ENCODE assay signal across 10 mouse cellular contexts in the genomic region with DNA sequence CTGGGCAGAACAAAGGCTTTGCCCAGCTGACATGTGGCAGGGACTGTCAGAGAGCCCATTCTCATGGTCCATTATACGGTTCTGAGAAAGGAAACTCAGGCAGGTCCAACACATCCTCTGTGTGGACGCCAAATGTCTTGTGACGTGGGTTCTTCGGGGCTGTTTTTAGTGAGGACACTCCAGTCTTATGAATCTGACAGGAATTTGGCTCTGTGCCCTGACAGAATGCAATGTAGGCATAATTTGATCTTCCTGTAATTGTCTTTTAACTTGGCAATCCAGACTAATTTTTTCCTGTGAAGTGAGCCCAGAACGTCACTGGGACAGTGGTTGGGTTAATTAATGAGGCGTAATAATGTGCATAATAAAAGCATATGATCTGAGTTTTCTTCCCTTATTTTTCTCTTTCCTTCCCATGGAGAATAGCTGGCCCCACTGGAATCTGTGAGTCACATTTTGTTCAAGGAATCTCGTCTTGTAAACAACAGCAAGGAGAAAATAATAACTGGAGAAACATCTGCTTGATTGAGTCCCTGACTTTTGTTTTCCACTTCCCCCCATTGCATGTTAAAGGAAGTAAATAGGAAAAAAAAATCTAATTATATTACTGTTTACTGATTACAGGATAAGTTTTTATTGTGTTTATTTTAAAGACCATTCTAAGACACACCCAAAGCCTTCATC.
DNase-seq lines count a peak whose midpoint lies in the region; ATAC-seq and TF ChIP-seq lines count a peak whose summit lies in the region.
"Had no signal": no experiment of that assay in that cellular context is flagged by ENCODE, and none has a peak within 500 bp of the region (broad histone marks: within the 10 kb centered on the region; RNA-seq: fewer than 3 reads in every experiment).

No protein-coding gene starts in this region.

- no peaks in the 10 kb centered on the region for H3K36me3 ChIP-seq in liver, adult 2 months (ENCODE audit: control insufficient read depth, insufficient read depth, low read length)
- H3K36me3 ChIP-seq in liver, embryonic 11.5 days (ENCODE audit: control insufficient read depth, insufficient read depth, low read length): no peaks in the 10 kb centered on the region
- H3K36me3 ChIP-seq in lung, postnatal 0 days (ENCODE audit: insufficient read depth, low read length): no peaks in the 10 kb centered on the region
- H3K36me3 ChIP-seq in hindbrain, embryonic 12.5 days: no peaks in the 10 kb centered on the region
- H3K36me3 ChIP-seq: hindbrain, embryonic 15.5 days had no signal

- no peak overlapping the region for H3K4me2 ChIP-seq in liver, embryonic 11.5 days
- H3K4me2 ChIP-seq in lung, postnatal 0 days (replicated peaks; ENCODE audit: low read depth, low read length): no peak overlapping the region
- H3K4me2 ChIP-seq in hindbrain, embryonic 12.5 days (replicated peaks): no peak overlapping the region
- H3K4me2 ChIP-seq: hindbrain, embryonic 15.5 days had no signal

- TF ChIP-seq CTCF in liver, adult 2 months (IDR thresholded peaks at IDR 0.05; ENCODE audit: low read depth, low read length): no peak
- TF ChIP-seq CTCF in lung, postnatal 0 days (IDR thresholded peaks at IDR 0.05): no peak

- no peaks in the 10 kb centered on the region for H3K9me3 ChIP-seq in liver, embryonic 11.5 days (ENCODE audit: control insufficient read depth, low read length)
- H3K9me3 ChIP-seq in lung, postnatal 0 days (ENCODE audit: low read length): no peaks in the 10 kb centered on the region
- no peaks in the 10 kb centered on the region for H3K9me3 ChIP-seq in hindbrain, embryonic 12.5 days (replicated peaks)
- H3K9me3 ChIP-seq: hindbrain, embryonic 15.5 days had no signal

- H3K4me3 ChIP-seq in liver, adult 2 months (ENCODE audit: insufficient read depth, low read depth, low read length): no peak overlapping the region
- H3K4me3 ChIP-seq in liver, embryonic 11.5 days (ENCODE audit: low read depth, low read length): no peak overlapping the region
- H3K4me3 ChIP-seq in lung, postnatal 0 days (ENCODE audit: low read depth, low read length): no peak overlapping the region
- H3K4me3 ChIP-seq in hindbrain, embryonic 12.5 days: no peak overlapping the region
- H3K4me3 ChIP-seq: hindbrain, embryonic 15.5 days had no signal

- intact Hi-C loops in heart, postnatal 14 days (cut with DNase I): loop anchor here (5.0 kb wide), 2 partner anchors 152 to 447 kb away; no protein-coding TSS in a partner anchor

- 65% methylated on average over 7 of the region's 7 CpGs for WGBS in liver, adult 2 months
- 70% methylated on average over 7 of the region's 7 CpGs for WGBS in liver, embryonic 11.5 days
- WGBS in lung, postnatal 0 days: 33% methylated on average over 7 of the region's 7 CpGs
- 55% methylated on average over 7 of the region's 7 CpGs for WGBS in hindbrain, embryonic 12.5 days

- H3K4me1 ChIP-seq in liver, adult 2 months (ENCODE audit: control insufficient read depth, insufficient read depth, low read length): peaks cover 2% of the 10 kb centered on the region; the same call in 1 of the 2 replicates
- H3K4me1 ChIP-seq in liver, embryonic 11.5 days (replicated peaks; ENCODE audit: control insufficient read depth, insufficient read depth, low read length): no peaks in the 10 kb centered on the region
- H3K4me1 ChIP-seq in lung, postnatal 0 days (ENCODE audit: insufficient read depth, low read depth, low read length): no peaks in the 10 kb centered on the region
- H3K4me1 ChIP-seq in hindbrain, embryonic 12.5 days: no peaks in the 10 kb centered on the region
- H3K4me1 ChIP-seq: hindbrain, embryonic 15.5 days had no signal

- ATAC-seq in liver, embryonic 11.5 days (replicated peaks; ENCODE audit: low FRiP score): no peak
- peak; percentile 97 for ATAC-seq in lung, postnatal 0 days
- ATAC-seq in hindbrain, embryonic 12.5 days (ENCODE audit: low FRiP score): no peak

- no peaks in the 10 kb centered on the region for H3K79me2 ChIP-seq in liver, adult 2 months (ENCODE audit: control insufficient read depth, insufficient read depth, low read length)

- H3K9ac ChIP-seq in liver, adult 2 months (ENCODE audit: low read depth, low read length): no peak overlapping the region
- no peak overlapping the region for H3K9ac ChIP-seq in liver, embryonic 11.5 days (ENCODE audit: low read depth, low read length)
- no peak overlapping the region for H3K9ac ChIP-seq in lung, postnatal 0 days (replicated peaks; ENCODE audit: low read depth)
- H3K9ac ChIP-seq in hindbrain, embryonic 12.5 days: no peak overlapping the region
- H3K9ac ChIP-seq: hindbrain, embryonic 15.5 days had no signal

- H3K27me3 ChIP-seq in liver, adult 2 months (ENCODE audit: control insufficient read depth, insufficient read depth, low read length): no peaks in the 10 kb centered on the region
- H3K27me3 ChIP-seq in liver, embryonic 11.5 days (replicated peaks; ENCODE audit: control insufficient read depth, insufficient read depth, low read length): no peaks in the 10 kb centered on the region
- no peaks in the 10 kb centered on the region for H3K27me3 ChIP-seq in lung, postnatal 0 days (replicated peaks; ENCODE audit: insufficient read depth, low read length)
- H3K27me3 ChIP-seq in hindbrain, embryonic 12.5 days: no peaks in the 10 kb centered on the region; the same call in 1 of the 2 replicates
- H3K27me3 ChIP-seq: hindbrain, embryonic 15.5 days had no signal

- peak; percentile 40 for DNase-seq in liver, adult 2 months (ENCODE audit: extremely low read depth, low read depth, low spot score)
- DNase-seq in liver, embryonic 11.5 days (ENCODE audit: low spot score): no peak
- peak; percentile 48 to 77 for DNase-seq in adrenal gland, postnatal 36 days
- DNase-seq in heart, postnatal 14 days: peak; percentile 64 to 68
- DNase-seq in lung, postnatal 0 days (ENCODE audit: low spot score): peak; percentile 90
- DNase-seq in neural tube, embryonic 10.5 days (ENCODE audit: extremely low spot score, low spot score): no peak
- no peak for DNase-seq in frontal cortex, postnatal 14 days (ENCODE audit: low spot score in 2 of 2)
- DNase-seq: embryo, embryonic 11 days had no signal

- H3K27ac ChIP-seq in liver, adult 2 months (replicated peaks; ENCODE audit: insufficient read depth, low read depth, low read length): peak overlapping the region; percentile 80
- H3K27ac ChIP-seq in liver, embryonic 11.5 days (ENCODE audit: low read depth, low read length): no peak overlapping the region
- peak overlapping the region; percentile 2 for H3K27ac ChIP-seq in lung, postnatal 0 days (ENCODE audit: low read length)
- no peak overlapping the region for H3K27ac ChIP-seq in hindbrain, embryonic 12.5 days
- H3K27ac ChIP-seq: hindbrain, embryonic 15.5 days had no signal

- no peak for TF ChIP-seq POLR2A in liver, adult 2 months (IDR thresholded peaks at IDR 0.05; ENCODE audit: extremely low read depth, insufficient read depth, low read length)

- TF ChIP-seq EP300 in lung, postnatal 0 days (IDR thresholded peaks at IDR 0.05): peak; percentile 98

Comparison
In these comparisons a context has a peak if more than half of its experiments do, and no peak if none do; other contexts are left out.
1. DNase-seq: peak in liver, adult 2 months (single experiment), adrenal gland, postnatal 36 days (2 of 2), heart, postnatal 14 days (2 of 2) and lung, postnatal 0 days (single experiment); none in liver, embryonic 11.5 days (single experiment), neural tube, embryonic 10.5 days (single experiment) and frontal cortex, postnatal 14 days (0 of 2).
2. H3K27ac ChIP-seq: peak in liver, adult 2 months (single experiment) and lung, postnatal 0 days (single experiment); none in liver, embryonic 11.5 days (single experiment) and hindbrain, embryonic 12.5 days (single experiment).